Mouse (Mus musculus) heart, embryonic 10.5 days (tissue): ENCODE data around the gene Pip5k1c. TPM values are rescaled to one million over a fixed set of nuclear protein-coding genes. Genes with fewer than 3 reads are reported as not detected.

Experiments
- DNase-seq: peaks from one replicate; pipeline ENCODE4 v3.0.0-alpha.2; 2017; ENCODE audit warnings: low spot score
- H3K27ac ChIP-seq: fragments of 300-500 bp; sonication (generic); 2 replicates; pipeline ENCODE4 v1.5.1; 2016; ENCODE audit warnings: mild to moderate bottlenecking
- H3K27me3 ChIP-seq: fragments of 300-500 bp; sonication (generic); 2 replicates; pipeline ENCODE4 v1.6.1; 2016; ENCODE audit warnings: mild to moderate bottlenecking; ENCODE audit not compliant: poor library complexity, insufficient read depth, severe bottlenecking
- H3K36me3 ChIP-seq: fragments of 300-500 bp; sonication (generic); 2 replicates; pipeline ENCODE4 v1.6.1; 2016; ENCODE audit warnings: mild to moderate bottlenecking, moderate library complexity
- H3K4me1 ChIP-seq: fragments of 300-500 bp; sonication (generic); 2 replicates; pipeline ENCODE4 v1.6.1; 2016; ENCODE audit warnings: mild to moderate bottlenecking
- H3K4me3 ChIP-seq: fragments of 300-500 bp; sonication (generic); 2 replicates; pipeline ENCODE4 v1.5.1; 2016; ENCODE audit warnings: mild to moderate bottlenecking, moderate library complexity
- H3K9me3 ChIP-seq: fragments of 300-500 bp; sonication (generic); 2 replicates; pipeline ENCODE4 v1.6.1; 2016; ENCODE audit warnings: mild to moderate bottlenecking, moderate library complexity
- WGBS: fragments of 180-500 bp; shearing (Covaris S2); methylation state at CpG from one replicate; pipeline ENCODE4 v1.1.7; 2016; 5-methylcytosine and 5-hydroxymethylcytosine counted together
- polyA plus RNA-seq: library from polyadenylated mRNA; unstranded; fragments of >200 nt; fragmentation: Nextera tagmentation; extraction: Ambion mirVana; gene quantifications from 2 replicates; pipeline ENCODE4 v1.2.1, GENCODE M21; 2016

Gene Pip5k1c
- polyA plus RNA-seq, 1 experiment from 2014 or later = 55.9 TPM

- H3K27me3 ChIP-seq = no peaks in the 10 kb centered on the region
- H3K9me3 ChIP-seq = no peaks in the 10 kb centered on the region
- peaks cover 57% of the 10 kb centered on the region for H3K36me3 ChIP-seq
- H3K4me1 ChIP-seq = peaks cover 71% of the 10 kb centered on the region
- 94% methylated on average over 23 of the region's 23 CpGs for WGBS
- no peak overlapping the region for H3K4me3 ChIP-seq
- no peak overlapping the region for H3K27ac ChIP-seq
- no peak for DNase-seq
These were observed 30.5 kb downstream of the Pip5k1c start for GRCm38 (mm10) chr10:81323141-81323775.

- no peak for DNase-seq
- Histone ChIP-seq H3K36me3 (peaks cover 53% of the 10 kb centered on the region), H3K27ac (no peak overlapping the region), H3K4me3 (no peak overlapping the region), H3K4me1 (peaks cover 71% of the 10 kb centered on the region), H3K27me3 (no peaks in the 10 kb centered on the region), H3K9me3 (no peaks in the 10 kb centered on the region)
- 95% methylated on average over 18 of the region's 18 CpGs for WGBS
These were observed 31.2 kb downstream of the Pip5k1c start for GRCm38 (mm10) chr10:81323791-81324530.

DNA sequence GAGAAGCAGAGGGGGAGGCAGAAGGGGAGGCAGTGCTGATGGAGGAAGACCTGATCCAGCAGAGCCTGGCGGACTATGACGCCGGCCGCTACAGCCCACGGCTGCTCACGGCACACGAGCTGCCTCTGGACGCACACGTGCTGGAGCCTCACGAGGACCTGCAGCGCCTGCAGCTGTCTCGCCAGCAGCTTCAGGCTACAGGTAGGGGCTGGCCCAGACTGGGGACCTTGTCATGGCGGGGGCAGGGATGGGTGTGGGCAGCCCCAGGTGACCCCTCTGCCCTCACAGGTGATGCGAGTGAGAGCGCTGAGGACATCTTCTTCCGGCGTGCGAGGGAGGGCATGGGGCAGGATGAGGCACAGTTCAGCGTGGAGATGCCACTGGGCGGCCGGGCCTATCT lies 32.4 kb downstream of the Pip5k1c start:
- WGBS = 91% methylated on average over 21 of the region's 21 CpGs
- peaks cover 55% of the 10 kb centered on the region for H3K36me3 ChIP-seq
- H3K4me1 ChIP-seq = peaks cover 73% of the 10 kb centered on the region
- H3K27me3 ChIP-seq = no peaks in the 10 kb centered on the region
- H3K4me3 ChIP-seq = no peak overlapping the region
- no peak overlapping the region for H3K27ac ChIP-seq
- DNase-seq = no peak
- H3K9me3 ChIP-seq = no peaks in the 10 kb centered on the region

GRCm38 (mm10) chr10:81325781-81326180 lies 33.0 kb downstream of the Pip5k1c start:
- Histone ChIP-seq H3K27me3 (no peaks in the 10 kb centered on the region), H3K27ac (no peak overlapping the region), H3K4me3 (no peak overlapping the region), H3K36me3 (peaks cover 55% of the 10 kb centered on the region), H3K4me1 (peaks cover 77% of the 10 kb centered on the region), H3K9me3 (no peaks in the 10 kb centered on the region)
- 89% methylated on average over 18 of the region's 18 CpGs for WGBS
- no peak for DNase-seq

DNA sequence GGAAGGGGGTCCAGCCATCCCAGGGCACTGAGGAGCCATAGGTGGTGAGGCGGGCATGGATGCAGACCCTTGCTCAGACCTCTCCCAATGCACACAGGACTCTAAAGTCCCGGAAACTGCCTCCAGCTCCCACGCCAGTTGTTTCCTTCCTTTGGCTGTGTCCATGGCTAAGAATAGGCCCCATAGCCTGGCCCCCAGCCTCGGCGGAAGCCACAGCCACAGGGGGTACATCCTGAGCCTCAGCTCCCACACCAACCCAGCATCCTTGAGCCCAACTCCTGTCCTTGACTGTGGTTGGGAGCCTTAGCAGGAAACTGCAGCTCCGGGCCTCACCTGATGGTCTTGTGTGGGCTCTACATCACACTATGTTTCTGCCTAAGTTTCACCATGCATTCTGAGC lies 34.1 kb downstream of the Pip5k1c start:
- Histone ChIP-seq H3K36me3 (peaks cover 55% of the 10 kb centered on the region), H3K4me3 (no peak overlapping the region), H3K9me3 (no peaks in the 10 kb centered on the region), H3K4me1 (peaks cover 76% of the 10 kb centered on the region), H3K27me3 (peaks cover 5% of the 10 kb centered on the region; the same call in 1 of the 2 replicates), H3K27ac (peak overlapping the region; percentile 36; the same call in 1 of the 2 replicates)
- WGBS = 72% methylated on average over 6 of the region's 6 CpGs
- no peak for DNase-seq

DNA sequence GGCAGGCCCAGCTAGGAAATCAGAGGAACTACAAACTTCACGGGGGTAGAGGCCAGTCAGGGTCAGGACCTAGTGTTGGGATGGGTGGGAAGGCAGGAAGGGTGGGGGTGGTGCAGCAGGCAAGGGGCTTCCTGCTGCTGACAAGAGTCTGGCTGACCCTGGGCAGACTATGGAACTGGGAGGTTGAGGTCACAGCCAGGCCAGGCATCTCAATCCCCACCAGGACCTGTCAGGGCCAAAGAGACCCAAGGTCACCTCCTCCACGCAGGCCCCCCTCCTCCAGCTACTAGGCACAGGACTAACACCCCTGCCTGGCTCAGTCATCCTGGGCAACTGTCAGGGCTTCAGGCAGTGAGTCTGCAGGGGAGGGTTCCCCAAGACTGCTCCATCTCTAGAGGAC lies 35.2 kb downstream of the Pip5k1c start:
- Histone ChIP-seq H3K4me1 (peaks cover 75% of the 10 kb centered on the region), H3K4me3 (peak overlapping the region; percentile 43), H3K36me3 (peaks cover 49% of the 10 kb centered on the region), H3K27ac (peak overlapping the region; percentile 89), H3K9me3 (no peaks in the 10 kb centered on the region), H3K27me3 (peaks cover 16% of the 10 kb centered on the region)
- 10% methylated on average over 2 of the region's 2 CpGs for WGBS
- no peak for DNase-seq

DNA sequence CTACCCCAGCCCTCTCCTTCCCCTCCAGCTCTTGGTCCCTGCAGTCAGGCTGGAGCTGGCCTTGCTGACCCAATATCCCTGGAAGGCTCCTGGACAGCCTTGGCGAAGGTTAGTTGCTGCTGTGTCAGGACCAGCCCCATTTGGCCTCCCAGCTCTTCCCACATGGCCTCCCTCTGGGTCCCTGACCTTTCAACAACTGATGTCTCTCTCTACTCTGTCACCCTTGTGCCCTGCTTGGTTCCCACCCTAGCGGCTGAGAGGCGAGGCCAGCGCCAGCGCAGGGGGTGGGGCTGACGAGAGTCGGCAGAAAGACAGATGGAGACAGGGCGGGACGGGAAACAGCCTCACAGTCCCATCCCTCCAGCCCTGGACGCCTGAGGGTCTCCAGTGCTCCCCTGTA lies 35.6 kb downstream of the Pip5k1c start, which contains the start of gene Tbxa2r:
Tbxa2r (plus strand) TSS at position 346 of the 400 bp plus-strand sequence.
- no peaks in the 10 kb centered on the region for H3K9me3 ChIP-seq
- H3K4me1 ChIP-seq = peaks cover 72% of the 10 kb centered on the region
- 3% methylated on average over 10 of the region's 10 CpGs for WGBS
- H3K27me3 ChIP-seq = peaks cover 20% of the 10 kb centered on the region
- H3K27ac ChIP-seq = peak within 1 kb of the TSS; percentile 89
- H3K4me3 ChIP-seq = peak within 1 kb of the TSS; percentile 43
- H3K36me3 ChIP-seq = peaks cover 49% of the 10 kb centered on the region
- DNase-seq = no peak

GRCm38 (mm10) chr10:81329194-81329975 lies 36.6 kb downstream of the Pip5k1c start:
- Histone ChIP-seq H3K9me3 (no peaks in the 10 kb centered on the region), H3K36me3 (peaks cover 40% of the 10 kb centered on the region), H3K4me3 (peak overlapping the region; percentile 43), H3K27me3 (peaks cover 26% of the 10 kb centered on the region), H3K4me1 (peaks cover 70% of the 10 kb centered on the region), H3K27ac (peak overlapping the region; percentile 89)
- DNase-seq = peak; percentile 89
- 54% methylated on average over 10 of the region's 10 CpGs for WGBS

DNA sequence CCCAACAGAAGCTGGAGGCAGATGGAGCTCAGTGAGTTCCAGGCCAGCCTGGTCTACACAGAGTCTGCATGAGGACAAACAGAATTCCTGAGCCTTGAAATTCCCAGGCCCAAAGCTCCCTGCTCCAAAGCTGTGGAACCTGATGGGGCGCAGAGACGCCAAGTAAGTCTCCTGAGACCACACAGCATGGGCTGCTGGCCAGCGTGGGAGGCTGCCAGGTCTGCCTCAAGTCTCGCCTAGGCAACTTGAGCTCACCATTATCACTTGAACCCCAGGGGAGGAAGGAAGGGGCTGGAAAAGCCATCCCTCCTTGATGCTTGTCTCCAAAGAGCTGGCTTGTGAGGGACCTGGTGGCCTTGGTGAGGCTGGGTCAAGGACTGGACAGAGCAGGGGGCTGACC lies 37.2 kb downstream of the Pip5k1c start:
- DNase-seq = no peak
- Histone ChIP-seq H3K4me3 (peak overlapping the region; percentile 43), H3K36me3 (peaks cover 39% of the 10 kb centered on the region), H3K9me3 (no peaks in the 10 kb centered on the region), H3K4me1 (peaks cover 75% of the 10 kb centered on the region), H3K27ac (peak overlapping the region; percentile 89), H3K27me3 (peaks cover 32% of the 10 kb centered on the region)
- WGBS = 56% methylated on average over 4 of the region's 4 CpGs

DNA sequence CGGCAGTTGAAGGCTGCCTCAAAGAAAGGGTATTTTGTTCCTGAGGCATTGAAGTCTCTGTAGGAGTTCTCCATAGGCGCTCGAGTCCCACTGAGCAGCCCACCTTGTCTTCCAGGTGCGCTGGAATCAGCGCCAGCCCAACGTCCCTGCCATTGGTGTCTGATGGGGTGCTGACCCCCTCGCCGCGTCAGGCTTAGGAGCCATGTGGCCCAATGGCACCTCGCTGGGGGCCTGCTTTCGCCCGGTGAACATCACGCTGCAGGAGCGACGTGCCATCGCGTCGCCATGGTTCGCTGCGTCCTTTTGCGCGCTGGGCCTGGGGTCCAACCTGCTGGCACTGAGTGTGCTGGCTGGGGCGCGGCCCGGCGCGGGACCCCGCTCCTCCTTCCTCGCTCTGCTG lies 39.5 kb downstream of the Pip5k1c start:
- H3K9me3 ChIP-seq = no peaks in the 10 kb centered on the region
- peaks cover 18% of the 10 kb centered on the region for H3K36me3 ChIP-seq
- no peak for DNase-seq
- H3K4me1 ChIP-seq = peaks cover 71% of the 10 kb centered on the region
- 17% methylated on average over 29 of the region's 29 CpGs for WGBS
- peak overlapping the region; percentile 62 for H3K27ac ChIP-seq
- peak overlapping the region; percentile 47 for H3K4me3 ChIP-seq
- H3K27me3 ChIP-seq = peaks cover 47% of the 10 kb centered on the region

- no peak for DNase-seq
- Histone ChIP-seq H3K4me1 (peaks cover 59% of the 10 kb centered on the region), H3K27ac (peak overlapping the region; percentile 75; the same call in 1 of the 2 replicates), H3K27me3 (peaks cover 63% of the 10 kb centered on the region), H3K4me3 (no peak overlapping the region), H3K36me3 (peaks cover 15% of the 10 kb centered on the region), H3K9me3 (no peaks in the 10 kb centered on the region)
- WGBS = 69% methylated on average over 11 of the region's 11 CpGs
These were observed 41.6 kb downstream of the Pip5k1c start for GRCm38 (mm10) chr10:81334324-81334723.

DNA sequence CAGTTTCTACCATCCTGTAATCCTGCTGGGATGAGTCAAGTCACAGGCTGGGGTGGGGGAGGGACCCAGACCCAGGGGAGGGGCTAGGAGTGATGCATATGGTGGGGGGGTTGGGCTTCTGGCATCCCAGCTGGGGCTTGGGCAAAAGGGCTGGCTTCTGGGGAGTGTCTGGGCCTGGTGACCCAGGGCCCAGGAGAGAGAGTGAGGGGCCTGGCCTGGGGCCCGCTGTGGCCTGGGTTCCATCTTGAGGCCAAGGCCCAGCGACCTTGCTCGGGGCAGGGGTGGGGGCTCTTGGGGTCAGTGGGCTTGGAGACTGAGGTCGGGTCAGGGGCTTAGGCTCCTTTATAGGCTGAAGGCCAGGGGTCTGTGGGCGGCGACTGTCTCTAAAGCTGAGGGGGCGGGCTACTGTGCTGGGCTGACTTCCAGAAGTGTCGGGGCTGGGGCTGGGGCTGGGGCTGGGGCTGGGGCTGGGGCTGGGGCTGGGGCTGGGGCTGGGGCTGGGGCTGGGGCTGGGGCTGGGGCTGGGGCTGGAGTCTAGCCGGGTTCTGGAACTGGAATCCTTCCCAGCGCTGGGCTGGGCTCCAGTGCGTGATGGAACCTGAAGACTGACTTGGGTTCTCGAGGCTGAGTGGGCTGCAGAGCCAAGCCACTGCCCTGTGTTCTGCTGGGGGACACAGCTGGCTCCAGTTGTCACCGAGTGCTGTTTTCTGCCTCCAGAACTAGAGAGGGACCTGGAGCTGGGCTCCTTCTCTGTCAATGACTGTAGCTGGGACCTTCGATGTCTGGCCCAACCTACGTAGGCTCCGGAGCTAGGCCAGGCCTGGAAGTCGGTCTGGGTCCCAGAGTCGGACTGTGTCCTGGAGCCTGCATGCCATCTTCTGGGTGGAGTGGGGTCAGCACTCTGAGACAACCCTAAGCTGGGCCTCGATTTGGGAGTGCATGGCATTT lies 42.9 kb downstream of the Pip5k1c start:
- Histone ChIP-seq H3K9me3 (no peaks in the 10 kb centered on the region), H3K4me1 (peaks cover 53% of the 10 kb centered on the region), H3K4me3 (peak overlapping the region; percentile 24; the same call in 1 of the 2 replicates), H3K27ac (peak overlapping the region; percentile 75), H3K36me3 (peaks cover 15% of the 10 kb centered on the region), H3K27me3 (peaks cover 71% of the 10 kb centered on the region)
- DNase-seq = no peak
- 45% methylated on average over 19 of the region's 19 CpGs for WGBS
